Mouse (Mus musculus) olfactory bulb, adult 2 months (tissue): ENCODE data around the gene Nxn. TPM values are rescaled to one million over a fixed set of nuclear protein-coding genes. Genes with fewer than 3 reads are reported as not detected.

Experiments used
- H3K27ac ChIP-seq: fragments of 200-500 bp; 2 replicates; pipeline ENCODE4 v1.5.1; 2012; ENCODE audit warnings: low read depth, low read length; ENCODE audit not compliant: insufficient read depth
- H3K4me1 ChIP-seq: fragments of 200-500 bp; 2 replicates; pipeline ENCODE4 v1.6.1; 2012; ENCODE audit warnings: low read length; ENCODE audit not compliant: control insufficient read depth, insufficient read depth
- H3K4me3 ChIP-seq: fragments of 200-500 bp; 2 replicates; pipeline ENCODE4 v1.5.1; 2012; ENCODE audit warnings: mild to moderate bottlenecking, low read depth, low read length, moderate library complexity; ENCODE audit not compliant: insufficient read depth
- CTCF ChIP-seq: fragments of 200-500 bp; IDR thresholded peaks from 2 replicates; pipeline ENCODE4 v1.5.1; 2012; ENCODE audit warnings: low read depth, mild to moderate bottlenecking, low read length, moderate library complexity; ENCODE audit not compliant: insufficient read depth
- POLR2A ChIP-seq: fragments of 200-500 bp; IDR thresholded peaks from 2 replicates; pipeline ENCODE4 v1.6.1; 2012; ENCODE audit warnings: mild to moderate bottlenecking, low read depth, low read length, moderate library complexity; ENCODE audit not compliant: insufficient read depth
- WGBS: fragments of 180-500 bp; shearing (Covaris S2); methylation state at CpG from one replicate; pipeline ENCODE4 v1.1.7; 2018; 5-methylcytosine and 5-hydroxymethylcytosine counted together
- polyA plus RNA-seq: library from polyadenylated mRNA; stranded (reverse); fragments of >200 nt; gene quantifications from 2 replicates; pipeline ENCODE4 v1.2.4, GENCODE M21; 2012; ENCODE audit warnings: low replicate concordance; ENCODE audit not compliant: missing spikeins, insufficient read depth, insufficient read length

Gene Nxn
- polyA plus RNA-seq, 1 experiment, result not detected

DNA sequence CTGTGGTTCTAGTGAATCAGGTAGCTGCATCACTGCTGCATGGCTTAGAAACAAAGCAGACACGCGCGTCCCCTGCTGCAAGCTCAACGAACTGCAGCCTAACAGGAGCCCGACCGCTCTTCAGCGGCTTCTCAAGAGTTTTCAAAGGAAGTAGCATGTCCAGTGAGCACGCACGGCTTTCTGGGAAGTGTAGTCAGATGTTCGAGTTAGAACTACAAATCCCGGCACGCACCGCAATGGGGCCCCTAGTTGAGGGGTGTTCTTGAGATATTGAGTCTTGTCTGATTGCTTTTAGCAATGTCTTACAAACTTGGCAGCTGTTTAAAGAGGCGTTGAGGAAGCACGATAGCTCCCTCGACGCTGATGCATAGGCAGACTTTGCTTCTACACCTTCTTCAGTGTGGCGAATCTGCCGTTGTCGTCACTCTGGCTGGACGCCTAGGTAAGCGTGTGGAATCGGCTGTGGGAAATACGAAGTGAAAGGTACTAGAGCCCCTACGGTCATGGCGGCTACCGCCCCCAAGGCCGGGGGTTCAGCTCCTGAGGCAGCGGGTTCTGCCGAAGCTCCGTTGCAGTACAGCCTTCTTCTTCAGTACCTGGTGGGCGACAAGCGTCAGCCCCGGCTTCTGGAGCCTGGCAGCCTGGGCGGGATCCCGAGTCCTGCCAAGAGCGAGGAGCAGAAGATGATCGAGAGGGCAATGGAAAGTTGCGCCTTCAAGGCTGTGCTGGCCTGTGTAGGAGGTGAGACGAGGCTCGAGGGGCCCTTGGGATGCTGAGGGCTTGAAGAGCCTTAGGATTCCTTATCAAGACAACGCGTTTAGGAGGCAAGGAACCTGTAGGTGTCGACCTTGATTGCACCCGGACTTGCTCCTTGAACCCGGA lies 8.0 kb upstream of the Nxn start, which contains the start of gene Timm22:
Gene Timm22 (plus strand): TSS at position 251 of the 882 bp plus-strand sequence.
- WGBS, result under 1% methylated on average over 46 of the region's 46 CpGs
- peak within 1 kb of the TSS; percentile 89 for H3K27ac ChIP-seq
- H3K4me1 ChIP-seq, result no peaks in the 10 kb centered on the region
- TF ChIP-seq POLR2A (peak; percentile 46; the same call in 1 of the 2 replicates), CTCF (peak; percentile 95)
- peak within 1 kb of the TSS; percentile 69 for H3K4me3 ChIP-seq

DNA sequence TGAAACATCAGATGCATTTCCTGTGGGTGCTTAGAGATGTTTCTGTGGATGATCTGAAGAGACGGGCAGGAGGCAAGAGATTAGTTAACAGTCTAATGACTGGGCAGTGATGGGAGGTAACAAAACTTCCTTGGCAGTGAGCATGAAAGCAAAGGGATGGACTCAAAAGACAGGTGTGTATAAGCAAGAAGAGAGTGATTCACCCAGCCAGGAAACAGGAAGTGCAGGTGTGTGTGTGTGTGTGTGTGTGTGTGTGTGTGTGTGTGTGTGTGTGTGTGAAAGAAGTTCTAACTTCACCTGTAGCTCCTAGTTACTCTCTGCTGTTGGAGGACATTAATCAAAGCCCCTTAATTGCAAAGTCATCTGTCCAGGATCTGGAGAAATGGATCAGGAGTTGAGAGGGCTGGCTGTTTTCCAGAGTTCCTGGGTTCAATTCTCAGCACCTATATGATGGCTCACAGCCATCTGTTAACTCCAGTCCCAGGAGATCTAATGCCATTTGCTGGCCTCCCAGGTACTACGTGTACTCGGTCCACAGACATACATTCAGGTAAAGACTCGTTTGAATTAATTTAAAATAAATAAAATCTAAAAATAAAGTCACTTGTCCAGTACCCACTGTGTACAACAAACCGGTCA lies 6.8 kb upstream of the Nxn start:
- Histone ChIP-seq H3K27ac (no peak overlapping the region), H3K4me1 (no peaks in the 10 kb centered on the region), H3K4me3 (no peak overlapping the region)
- TF ChIP-seq POLR2A, result no peak
- no peak for TF ChIP-seq CTCF
- 83% methylated on average over 5 of the region's 5 CpGs for WGBS

DNA sequence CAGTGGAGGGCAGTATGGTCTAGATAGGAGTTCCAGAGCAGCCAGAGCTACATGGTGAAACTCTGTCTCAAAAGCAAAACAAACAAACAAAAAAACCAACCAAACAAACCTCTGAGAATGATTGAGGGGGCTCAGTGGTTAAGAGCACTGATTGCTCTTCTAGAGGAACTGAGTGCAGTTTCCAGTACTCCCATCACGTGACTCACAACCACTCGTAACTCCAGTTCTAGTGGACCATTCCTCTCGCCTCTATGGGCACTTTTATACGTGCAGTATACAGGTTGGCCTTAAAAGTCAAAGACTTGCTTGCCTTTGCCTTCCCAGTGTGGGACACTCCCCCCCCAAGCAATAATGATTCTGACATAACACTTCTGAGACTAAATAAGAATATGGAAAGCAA lies 6.2 kb upstream of the Nxn start:
- Histone ChIP-seq H3K4me3 (no peak overlapping the region), H3K4me1 (no peaks in the 10 kb centered on the region), H3K27ac (no peak overlapping the region)
- 65% methylated on average over 4 of the region's 4 CpGs for WGBS
- TF ChIP-seq CTCF (no peak), POLR2A (no peak)

DNA sequence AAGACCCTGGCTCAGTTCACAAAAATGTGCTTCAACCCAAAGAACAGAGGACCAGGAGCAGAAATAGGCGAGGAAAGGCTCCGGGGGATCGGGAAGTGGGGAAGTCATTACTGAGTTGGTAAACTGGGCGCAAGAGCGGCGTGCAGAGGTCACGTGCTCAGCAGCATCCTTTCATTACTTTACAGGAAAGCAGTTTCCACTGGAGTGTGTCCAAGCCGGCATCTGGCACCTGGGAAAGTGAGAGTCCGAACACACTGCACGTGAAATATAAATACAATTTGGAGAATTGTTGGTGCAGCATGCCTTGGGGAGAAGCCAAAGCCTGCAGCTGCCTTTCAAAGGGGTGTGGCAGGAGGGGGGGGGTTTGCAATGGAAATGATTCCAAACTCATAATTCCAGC lies 2.5 kb upstream of the Nxn start:
- H3K4me3 ChIP-seq, result no peak overlapping the region
- 29% methylated on average over 10 of the region's 10 CpGs for WGBS
- TF ChIP-seq POLR2A, result no peak
- no peak overlapping the region for H3K27ac ChIP-seq
- H3K4me1 ChIP-seq, result peaks cover 13% of the 10 kb centered on the region

DNA sequence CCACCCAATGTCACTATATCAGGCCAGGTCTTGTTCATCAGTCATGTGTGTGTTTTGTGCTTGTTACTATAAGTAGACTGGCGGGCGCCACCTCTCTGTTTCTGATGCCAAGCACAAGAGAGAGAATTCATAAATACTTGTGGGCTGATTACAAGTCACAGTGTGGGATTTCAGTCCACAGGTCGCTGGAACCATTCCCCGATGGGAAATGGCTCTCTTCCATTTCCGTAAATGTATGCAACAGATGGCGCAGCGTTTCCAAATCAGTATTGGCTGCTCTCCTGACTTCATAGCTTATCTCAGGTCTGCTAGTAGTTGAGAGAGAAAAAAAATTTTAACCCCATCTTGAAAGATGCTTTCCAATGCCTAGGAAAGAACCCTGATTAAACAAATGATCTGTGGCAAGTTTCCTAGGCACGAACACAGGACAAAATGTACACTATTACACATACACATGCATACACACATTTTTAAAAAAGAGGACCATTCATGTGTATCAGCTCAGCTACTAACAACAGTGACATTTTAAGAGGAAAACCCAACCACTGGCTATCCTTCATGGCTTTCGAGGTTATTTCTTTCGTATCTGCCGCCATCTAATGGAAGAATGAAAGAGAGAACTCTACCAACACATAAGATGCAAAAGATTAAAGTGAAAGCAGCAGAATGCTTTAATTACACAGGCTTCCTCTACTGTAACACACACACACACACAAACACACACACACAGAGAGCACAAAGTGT lies 819 bp upstream of the Nxn start:
- Histone ChIP-seq H3K27ac (no peak overlapping the region; the same call in 1 of the 2 replicates), H3K4me1 (peaks cover 13% of the 10 kb centered on the region), H3K4me3 (no peak overlapping the region)
- 4% methylated on average over 11 of the region's 11 CpGs for WGBS
- TF ChIP-seq POLR2A, result no peak

DNA sequence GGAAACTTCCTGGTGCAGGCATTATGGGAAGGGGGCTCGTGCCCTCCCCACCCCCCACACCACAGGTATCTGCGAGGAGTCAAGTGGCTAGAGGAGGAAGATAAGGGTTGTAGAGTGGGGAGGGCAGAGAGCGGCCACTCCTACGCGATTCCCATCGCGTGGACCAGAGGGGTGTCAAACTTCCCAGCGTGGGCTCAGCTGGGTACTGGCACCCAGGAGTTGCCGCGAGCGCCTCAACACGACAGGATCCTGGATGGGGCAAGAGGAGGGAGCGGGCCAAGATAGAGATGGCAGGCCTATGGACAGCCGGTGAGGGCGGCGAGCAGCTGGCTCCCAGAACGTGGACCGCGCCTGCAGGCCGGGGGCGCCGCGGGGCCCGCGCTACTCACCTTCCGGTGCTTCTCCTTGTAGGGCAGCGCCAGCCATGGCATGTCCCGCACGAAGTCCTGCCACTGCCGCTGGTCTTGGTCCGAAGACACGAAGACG lies 585 bp downstream of the Nxn start:
- WGBS, result under 1% methylated on average over 33 of the region's 33 CpGs
- Histone ChIP-seq H3K4me1 (peaks cover 13% of the 10 kb centered on the region), H3K4me3 (peak overlapping the region; percentile 82), H3K27ac (no peak overlapping the region)
- TF ChIP-seq CTCF, result no peak
- TF ChIP-seq POLR2A, result no peak

DNA sequence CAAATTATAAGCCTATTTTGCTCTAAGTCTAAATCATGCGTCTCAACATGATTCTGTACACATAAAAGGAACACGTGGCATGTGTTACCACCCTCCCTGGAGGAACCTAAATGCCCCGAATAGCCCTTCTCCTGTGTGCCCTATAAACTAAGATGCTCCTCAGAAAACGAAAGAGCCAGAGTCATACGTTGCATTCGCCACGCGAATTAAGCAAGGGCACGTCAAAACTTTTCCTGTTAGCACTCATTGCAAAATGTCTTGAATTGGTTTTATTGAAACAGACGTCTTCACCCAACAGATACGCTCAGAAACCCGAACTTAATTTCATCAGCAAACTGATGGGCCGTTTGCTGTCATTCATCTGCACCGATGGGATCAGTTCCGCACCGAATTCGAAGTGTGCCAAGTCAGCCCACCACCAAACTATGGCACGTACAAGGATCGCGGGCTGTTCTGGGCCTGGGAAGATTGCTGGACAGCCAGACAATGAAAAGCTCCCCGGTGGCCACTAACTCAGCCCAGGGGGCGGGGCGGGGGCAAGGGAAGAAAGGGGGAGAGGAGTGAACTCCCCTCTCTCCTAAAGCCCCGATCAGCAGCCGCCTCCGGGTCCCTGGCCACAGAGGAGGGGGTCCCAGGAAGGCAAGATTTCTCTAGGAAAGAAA lies 1.2 kb downstream of the Nxn start:
- WGBS, result 9% methylated on average over 26 of the region's 26 CpGs
- no peak for TF ChIP-seq CTCF
- no peak for TF ChIP-seq POLR2A
- H3K27ac ChIP-seq, result no peak overlapping the region

DNA sequence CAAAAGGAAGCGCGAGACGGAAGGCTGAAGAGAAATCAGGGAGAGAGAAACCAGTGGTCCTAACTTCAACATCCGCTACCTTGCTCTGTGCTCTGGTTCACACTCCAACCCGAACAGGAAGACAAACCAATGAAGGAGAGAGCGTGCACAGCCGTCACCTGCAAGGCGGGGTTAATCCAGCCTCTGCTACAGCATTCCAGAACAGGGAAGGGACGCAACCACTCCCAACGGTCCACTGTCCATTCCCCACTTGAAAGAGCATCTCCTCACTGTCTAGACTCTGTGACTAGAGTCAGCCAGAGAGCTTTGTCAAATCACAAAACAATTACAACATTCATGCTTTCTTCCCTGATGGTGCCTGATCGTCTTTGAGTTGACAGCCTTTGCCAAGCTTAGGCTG lies 5.9 kb downstream of the Nxn start:
- Histone ChIP-seq H3K4me1 (peaks cover 4% of the 10 kb centered on the region), H3K4me3 (no peak overlapping the region), H3K27ac (no peak overlapping the region)
- 93% methylated on average over 11 of the region's 11 CpGs for WGBS
- TF ChIP-seq POLR2A, result no peak
- no peak for TF ChIP-seq CTCF

More for the DNA sequence above, 1.2 kb downstream of the Nxn start:
- peak overlapping the region; percentile 82 for H3K4me3 ChIP-seq
- peaks cover 13% of the 10 kb centered on the region for H3K4me1 ChIP-seq
